Mouse (Mus musculus): ENCODE measurements at regions not wholly inside any gene's neighbourhood (a gene's known extent, or its start where the extent isn't known, plus 50 kb on each side); places are given as distances from the start of the nearest gene placed in this dataset.

DNA sequence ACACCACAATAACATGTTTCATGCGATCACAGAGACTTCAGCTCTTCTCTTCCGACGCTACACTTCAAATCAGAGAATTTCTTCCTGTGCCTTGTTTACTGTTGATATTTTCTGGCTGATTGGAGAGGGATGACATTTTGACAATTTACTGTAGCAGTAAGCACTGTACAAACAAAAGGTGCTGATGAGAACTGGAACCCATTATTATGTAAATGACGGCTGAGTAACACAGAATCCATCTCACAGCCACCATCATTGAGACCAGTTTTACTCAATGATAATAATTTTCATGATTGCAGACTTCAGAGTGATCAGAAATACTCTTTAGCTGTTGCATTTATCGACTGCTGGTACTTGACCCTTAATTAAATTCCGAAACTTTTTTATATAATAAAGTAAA is 341.5 kb upstream of the Pou3f3 start:
- no peak for TF ChIP-seq POLR2A (IDR thresholded peaks at IDR 0.05; ENCODE audit: insufficient read length, low read depth)
- TF ChIP-seq CEBPB (IDR thresholded peaks at IDR 0.05; ENCODE audit: insufficient read depth, poor library complexity, severe bottlenecking): no peak
- no peak for TF ChIP-seq USF1 (IDR thresholded peaks at IDR 0.05; ENCODE audit: low read depth)
- TF ChIP-seq MYOD1 (IDR thresholded peaks at IDR 0.05; ENCODE audit: control insufficient read depth in 1 of 3, insufficient read length in 2 of 3, low read depth in 2 of 3): no peak
- TF ChIP-seq TCF3 (IDR thresholded peaks at IDR 0.05; ENCODE audit: insufficient read length, low read depth): no peak
- TF ChIP-seq MYOG (IDR thresholded peaks at IDR 0.05; ENCODE audit: control insufficient read depth in 1 of 3, insufficient read depth in 1 of 3, insufficient read length in 2 of 3, low read depth in 2 of 3): no peak
- TF ChIP-seq MAX (IDR thresholded peaks at IDR 0.05; ENCODE audit: low read depth): no peak
- no peak for TF ChIP-seq REST (IDR thresholded peaks at IDR 0.05; ENCODE audit: insufficient read depth, insufficient read length)
- TF ChIP-seq POLR2AphosphoS2 (IDR thresholded peaks at IDR 0.05; ENCODE audit: insufficient read length, low read depth): no peak
